Mouse (Mus musculus) heart, embryonic 11.5 days (tissue): Measurements from ENCODE around the gene Zbp1. TPM values are rescaled to one million over a fixed set of nuclear protein-coding genes. Genes with fewer than 3 reads are reported as not detected.

Experiments used
- ATAC-seq: fragments of 200-750 bp; cut with Nextera tagmentation; replicated peaks from 2 replicates; pipeline ENCODE4 v1.8.0; 2017; ENCODE audit warnings: moderate library complexity; ENCODE audit not compliant: insufficient number of reproducible peaks, low FRiP score, low TSS enrichment
- H3K27ac ChIP-seq: fragments of 300-500 bp; sonication (generic); 2 replicates; pipeline ENCODE4 v1.5.1; 2014; ENCODE audit warnings: mild to moderate bottlenecking, low read depth, low read length
- H3K27me3 ChIP-seq: fragments of 300-500 bp; sonication (generic); 2 replicates; pipeline ENCODE4 v1.6.1; 2014; ENCODE audit warnings: mild to moderate bottlenecking, low read length, mixed read lengths; ENCODE audit not compliant: control insufficient read depth, insufficient read depth
- H3K36me3 ChIP-seq: fragments of 300-500 bp; sonication (generic); 2 replicates; pipeline ENCODE4 v1.6.1; 2014; ENCODE audit warnings: mild to moderate bottlenecking, low read length, moderate library complexity, mixed read lengths; ENCODE audit not compliant: control insufficient read depth, insufficient read depth
- H3K4me1 ChIP-seq: fragments of 300-500 bp; sonication (generic); 2 replicates; pipeline ENCODE4 v1.6.1; 2014; ENCODE audit warnings: low read length; ENCODE audit not compliant: control insufficient read depth, insufficient read depth
- H3K4me2 ChIP-seq: fragments of 300-500 bp; sonication (generic); 2 replicates; pipeline ENCODE4 v1.6.1; 2014; ENCODE audit warnings: mild to moderate bottlenecking, moderate library complexity
- H3K4me3 ChIP-seq: fragments of 300-500 bp; sonication (generic); 2 replicates; pipeline ENCODE4 v1.5.1; 2014; ENCODE audit warnings: low read depth, low read length
- H3K9ac ChIP-seq: fragments of 300-500 bp; sonication (generic); 2 replicates; pipeline ENCODE4 v1.6.1; 2014; ENCODE audit warnings: mild to moderate bottlenecking, low read depth, low read length, moderate library complexity
- H3K9me3 ChIP-seq: fragments of 300-500 bp; sonication (generic); replicated peaks from 2 replicates; pipeline ENCODE4 v1.6.1; 2016; ENCODE audit warnings: low read length; ENCODE audit not compliant: control insufficient read depth
- WGBS: fragments of 180-500 bp; shearing (Covaris S2); extraction: QIAGEN DNeasy Blood & Tissue Kit; methylation state at CpG from one replicate; pipeline ENCODE4 v1.1.7; 2014; ENCODE audit not compliant: insufficient replicate concordance; 5-methylcytosine and 5-hydroxymethylcytosine counted together
- polyA plus RNA-seq: library from polyadenylated mRNA; unstranded; fragments of >200 nt; fragmentation: Nextera tagmentation; extraction: Ambion mirVana; gene quantifications from 2 replicates; pipeline ENCODE4 v1.2.1, GENCODE M21; 2014

Gene Zbp1
- polyA plus RNA-seq, 1 experiment from 2014 or later: not detected

GRCm38 (mm10) chr2:173194796-173195195 is 23.9 kb downstream of the Zbp1 start:
- H3K9ac ChIP-seq: no peak overlapping the region
- no peaks in the 10 kb centered on the region for H3K4me1 ChIP-seq
- no peak overlapping the region for H3K4me3 ChIP-seq
- no peaks in the 10 kb centered on the region for H3K27me3 ChIP-seq
- no peaks in the 10 kb centered on the region for H3K9me3 ChIP-seq
- H3K4me2 ChIP-seq: no peak overlapping the region
- H3K27ac ChIP-seq: no peak overlapping the region
- no peaks in the 10 kb centered on the region for H3K36me3 ChIP-seq
- 75% methylated on average over 4 of the region's 4 CpGs for WGBS
- ATAC-seq: no peak

GRCm38 (mm10) chr2:173187182-173187855 is 31.4 kb downstream of the Zbp1 start:
- no peak for ATAC-seq
- no peak overlapping the region for H3K27ac ChIP-seq
- H3K4me1 ChIP-seq: no peaks in the 10 kb centered on the region
- H3K27me3 ChIP-seq: peaks cover 13% of the 10 kb centered on the region
- no peaks in the 10 kb centered on the region for H3K9me3 ChIP-seq
- H3K4me2 ChIP-seq: no peak overlapping the region
- no peak overlapping the region for H3K4me3 ChIP-seq
- H3K36me3 ChIP-seq: no peaks in the 10 kb centered on the region
- WGBS: 29% methylated on average over 8 of the region's 8 CpGs
- no peak overlapping the region for H3K9ac ChIP-seq

GRCm38 (mm10) chr2:173186047-173186943 is 32.4 kb downstream of the Zbp1 start:
- Histone ChIP-seq H3K4me3 (no peak overlapping the region), H3K4me2 (no peak overlapping the region), H3K27ac (no peak overlapping the region), H3K9me3 (no peaks in the 10 kb centered on the region), H3K27me3 (peaks cover 13% of the 10 kb centered on the region), H3K36me3 (no peaks in the 10 kb centered on the region), H3K4me1 (no peaks in the 10 kb centered on the region), H3K9ac (no peak overlapping the region)
- ATAC-seq: peak; percentile 55
- WGBS: 26% methylated on average over 26 of the region's 26 CpGs

GRCm38 (mm10) chr2:173185282-173185681 is 33.4 kb downstream of the Zbp1 start:
- H3K27ac ChIP-seq: no peak overlapping the region
- H3K9me3 ChIP-seq: no peaks in the 10 kb centered on the region
- H3K4me2 ChIP-seq: no peak overlapping the region
- H3K4me3 ChIP-seq: no peak overlapping the region
- H3K36me3 ChIP-seq: no peaks in the 10 kb centered on the region
- H3K9ac ChIP-seq: no peak overlapping the region
- no peaks in the 10 kb centered on the region for H3K4me1 ChIP-seq
- H3K27me3 ChIP-seq: peaks cover 13% of the 10 kb centered on the region
- 58% methylated on average over 6 of the region's 6 CpGs for WGBS
- ATAC-seq: no peak

- no peak overlapping the region for H3K4me2 ChIP-seq
- WGBS: 58% methylated on average over 11 of the region's 11 CpGs
- H3K27ac ChIP-seq: no peak overlapping the region
- no peaks in the 10 kb centered on the region for H3K4me1 ChIP-seq
- no peaks in the 10 kb centered on the region for H3K9me3 ChIP-seq
- peaks cover 13% of the 10 kb centered on the region for H3K27me3 ChIP-seq
- no peaks in the 10 kb centered on the region for H3K36me3 ChIP-seq
- H3K9ac ChIP-seq: no peak overlapping the region
- no peak overlapping the region for H3K4me3 ChIP-seq
- no peak for ATAC-seq
Observed at GRCm38 (mm10) chr2:173184475-173185080, 34.1 kb downstream of the Zbp1 start.

- H3K9me3 ChIP-seq: no peaks in the 10 kb centered on the region
- H3K36me3 ChIP-seq: no peaks in the 10 kb centered on the region
- no peak overlapping the region for H3K27ac ChIP-seq
- no peak overlapping the region for H3K9ac ChIP-seq
- H3K4me3 ChIP-seq: no peak overlapping the region
- no peak for ATAC-seq
- no peaks in the 10 kb centered on the region for H3K4me1 ChIP-seq
- 17% methylated on average over 8 of the region's 8 CpGs for WGBS
- H3K27me3 ChIP-seq: peaks cover 13% of the 10 kb centered on the region
- H3K4me2 ChIP-seq: no peak overlapping the region
Observed at GRCm38 (mm10) chr2:173183836-173184460, 34.8 kb downstream of the Zbp1 start.

GRCm38 (mm10) chr2:173183311-173183710 is 35.4 kb downstream of the Zbp1 start:
- Histone ChIP-seq H3K9me3 (no peaks in the 10 kb centered on the region), H3K4me1 (no peaks in the 10 kb centered on the region), H3K4me2 (no peak overlapping the region), H3K4me3 (no peak overlapping the region), H3K27ac (no peak overlapping the region), H3K27me3 (peaks cover 13% of the 10 kb centered on the region), H3K9ac (no peak overlapping the region), H3K36me3 (no peaks in the 10 kb centered on the region)
- 89% methylated on average over 10 of the region's 10 CpGs for WGBS
- no peak for ATAC-seq

- Histone ChIP-seq H3K9me3 (no peaks in the 10 kb centered on the region), H3K9ac (no peak overlapping the region), H3K36me3 (no peaks in the 10 kb centered on the region), H3K27me3 (peaks cover 13% of the 10 kb centered on the region), H3K27ac (no peak overlapping the region), H3K4me1 (no peaks in the 10 kb centered on the region), H3K4me2 (no peak overlapping the region), H3K4me3 (no peak overlapping the region)
- ATAC-seq: no peak
- 73% methylated on average over 7 of the region's 7 CpGs for WGBS
Observed at GRCm38 (mm10) chr2:173182796-173183195, 35.9 kb downstream of the Zbp1 start.
